Comparison of ENCODE assay signal across 8 mouse cellular contexts in genomic region chr6:83165026-83165606, GRCm38 (mm10). TPM values are rescaled to one million over a fixed set of nuclear protein-coding genes. Genes with fewer than 3 reads are reported as not detected.
DNase-seq lines count a peak whose midpoint lies in the region; ATAC-seq and TF ChIP-seq lines count a peak whose summit lies in the region.

No protein-coding gene starts in this region.

- intact Hi-C loops in left cerebral cortex, postnatal 10 days (cut with DNase I) = no loop called here

- H3K36me3 ChIP-seq in heart, embryonic 12.5 days = no peaks in the 10 kb centered on the region
- H3K36me3 ChIP-seq in G1E (replicated peaks) = peaks cover 23% of the 10 kb centered on the region
- H3K36me3 ChIP-seq in macrophage (ENCODE audit: inconsistent target) = no peaks in the 10 kb centered on the region

- no peaks in the 10 kb centered on the region for H3K9me3 ChIP-seq in heart, embryonic 12.5 days (replicated peaks)
- H3K9me3 ChIP-seq in G1E (replicated peaks) = no peaks in the 10 kb centered on the region

- H3K4me3 ChIP-seq in heart, embryonic 12.5 days = peak overlapping the region; percentile 80
- peak overlapping the region; percentile 87 for H3K4me3 ChIP-seq in G1E (ENCODE audit: low read depth, low read length)
- H3K4me3 ChIP-seq in macrophage (ENCODE audit: inconsistent target) = peak overlapping the region; percentile 43

- peak; percentile 33; the same call in 1 of the 2 replicates for ATAC-seq in heart, embryonic 12.5 days (ENCODE audit: insufficient number of reproducible peaks, low FRiP score)
- no peak for ATAC-seq in G1E (ENCODE audit: extremely low read depth, insufficient number of reproducible peaks, low FRiP score, poor library complexity, severe bottlenecking)
- peak; percentile 36; the same call in 1 of the 2 replicates for ATAC-seq in granulocyte monocyte progenitor cell, adult 5-6 weeks (replicated peaks; ENCODE audit: poor library complexity, severe bottlenecking)

- 8% methylated on average over 6 of the region's 6 CpGs for WGBS in heart, embryonic 12.5 days
- 6% methylated on average over 6 of the region's 6 CpGs for WGBS in macrophage (ENCODE audit: missing documents)

- H3K27me3 ChIP-seq in heart, embryonic 12.5 days (replicated peaks) = peaks cover 26% of the 10 kb centered on the region
- peaks cover 22% of the 10 kb centered on the region for H3K27me3 ChIP-seq in G1E (ENCODE audit: insufficient read depth, low read length)

- H3K27ac ChIP-seq in heart, embryonic 12.5 days (ENCODE audit: poor library complexity, severe bottlenecking) = peak overlapping the region; percentile 75; the same call in 1 of the 2 replicates
- H3K27ac ChIP-seq in macrophage = peak overlapping the region; percentile 89

- TF ChIP-seq CTCF in G1E (IDR thresholded peaks at IDR 0.05; ENCODE audit: low read depth, low read length) = no peak

- peak overlapping the region; percentile 90 for H3K4me2 ChIP-seq in heart, embryonic 12.5 days

- peak overlapping the region; percentile 90 for H3K9ac ChIP-seq in heart, embryonic 12.5 days

- peaks cover 42% of the 10 kb centered on the region for H3K79me2 ChIP-seq in macrophage (ENCODE audit: inconsistent target)

- DNase-seq in heart, adult 9 months (ENCODE audit: low spot score in 2 of 2) = no peak
- no peak for DNase-seq in G1E (ENCODE audit: low spot score)
- no peak for DNase-seq in urinary bladder, adult 2 months (ENCODE audit: low spot score)
- no peak for DNase-seq in adipocyte (ENCODE audit: low spot score)
- no peak for DNase-seq in left cerebral cortex, postnatal 10 days (ENCODE audit: extremely low spot score in 1 of 2, low spot score in 2 of 2)

- peaks cover 36% of the 10 kb centered on the region for H3K4me1 ChIP-seq in heart, embryonic 12.5 days (replicated peaks)
- H3K4me1 ChIP-seq in G1E (ENCODE audit: insufficient read depth, low read depth, low read length) = peaks cover 51% of the 10 kb centered on the region

RNA-seq across cellular contexts. Expression of gene Dctn1, which starts 0.6 kb away (rescaled TPM):
- polyA plus RNA-seq in heart, embryonic 12.5 days (2016; fragmentation: Nextera tagmentation; extraction: Ambion mirVana) = 86.9 and 89.0 TPM in 2 replicates
- total RNA-seq in G1E (2014; fragmentation: Nextera tagmentation) = 83.0 and 86.3 TPM in 2 replicates
- 31.0 and 51.6 TPM in 2 replicates for total RNA-seq in G1E (2017)
- polyA plus RNA-seq in G1E (2012) = 243 and 444 TPM in 2 replicates
- total RNA-seq in granulocyte monocyte progenitor cell, adult 5-6 weeks (2014; fragmentation: Nextera tagmentation) = 27.3 and 71.9 TPM in 2 replicates
- 69.4 and 69.5 TPM in 2 replicates for total RNA-seq in granulocyte monocyte progenitor cell, adult 5-6 weeks (2017)
- 100 to 1,000 TPM in 21 of 26 experiments, 10 to 100 TPM in 5; 38.9 to 279 (median 182) TPM for total RNA-seq in macrophage (2018; cell fraction: chromatin; rRNA removed)
- 10 to 100 TPM; 45.0 to 86.2 (median 63.7) TPM for total RNA-seq in macrophage (2018; cell fraction: cytosol; rRNA removed)
- total RNA-seq in macrophage (2018; cell fraction: nucleus; rRNA removed) = 100 to 1,000 TPM in 11 of 26 experiments, 10 to 100 TPM in 15; 54.9 to 140 (median 98.2) TPM
- polyA plus RNA-seq in macrophage (2018) = 61.5 to 68.3 TPM (median 66.2 TPM) in 3 replicates
- polyA plus RNA-seq in urinary bladder, adult 2 months (2012; rRNA removed) = 97.9 and 119 TPM in 2 replicates
- 100 to 1,000 TPM; 351 to 353 TPM for total RNA-seq in left cerebral cortex, postnatal 10 days (2021)

RNA-seq across cellular contexts. Expression of gene 1700003E16Rik, which starts 8.9 kb away (rescaled TPM):
- polyA plus RNA-seq in heart, embryonic 12.5 days (2016; fragmentation: Nextera tagmentation; extraction: Ambion mirVana) = 0.17 and 0.39 TPM in 2 replicates
- total RNA-seq in G1E (2014; fragmentation: Nextera tagmentation) = not detected in 2 replicates
- 0.12 and 0.16 TPM in 2 replicates for total RNA-seq in G1E (2017)
- polyA plus RNA-seq in G1E (2012) = not detected in 2 replicates
- 0.51 TPM in 1 of 2 replicates, not detected in the other for total RNA-seq in granulocyte monocyte progenitor cell, adult 5-6 weeks (2014; fragmentation: Nextera tagmentation)
- not detected in 2 replicates for total RNA-seq in granulocyte monocyte progenitor cell, adult 5-6 weeks (2017)
- not detected for total RNA-seq in macrophage (2018; cell fraction: chromatin; rRNA removed)
- total RNA-seq in macrophage (2018; cell fraction: cytosol; rRNA removed) = under 1 TPM in 21 of 26 experiments, not detected in 5; 0.04 to 0.33 (median 0.11) TPM
- total RNA-seq in macrophage (2018; cell fraction: nucleus; rRNA removed) = not detected
- 0.19 TPM in 1 of 3 replicates, not detected in the others for polyA plus RNA-seq in macrophage (2018)
- polyA plus RNA-seq in urinary bladder, adult 2 months (2012; rRNA removed) = 1.2 and 1.5 TPM in 2 replicates
- total RNA-seq in left cerebral cortex, postnatal 10 days (2021) = 10 to 100 TPM; 28.5 to 29.0 TPM

RNA-seq across cellular contexts. Expression of gene Wdr54, which starts 8.9 kb away (rescaled TPM):
- 4.2 and 6.8 TPM in 2 replicates for polyA plus RNA-seq in heart, embryonic 12.5 days (2016; fragmentation: Nextera tagmentation; extraction: Ambion mirVana)
- not detected in 2 replicates for total RNA-seq in G1E (2014; fragmentation: Nextera tagmentation)
- total RNA-seq in G1E (2017) = 0.27 TPM in 1 of 2 replicates, not detected in the other
- polyA plus RNA-seq in G1E (2012) = not detected in 2 replicates
- not detected in 2 replicates for total RNA-seq in granulocyte monocyte progenitor cell, adult 5-6 weeks (2014; fragmentation: Nextera tagmentation)
- total RNA-seq in granulocyte monocyte progenitor cell, adult 5-6 weeks (2017) = 0.04 TPM in 1 of 2 replicates, not detected in the other
- 1 to 10 TPM in 6 of 26 experiments, under 1 TPM in 9, not detected in 11; 0.29 to 1.8 (median 0.92) TPM for total RNA-seq in macrophage (2018; cell fraction: chromatin; rRNA removed)
- total RNA-seq in macrophage (2018; cell fraction: cytosol; rRNA removed) = under 1 TPM; 0.10 to 0.65 (median 0.34) TPM
- total RNA-seq in macrophage (2018; cell fraction: nucleus; rRNA removed) = 1 to 10 TPM in 4 of 26 experiments, under 1 TPM in 9, not detected in 13; 0.28 to 1.6 (median 0.63) TPM
- polyA plus RNA-seq in macrophage (2018) = 0.30 to 1.1 TPM (median 0.42 TPM) in 3 replicates
- 4.9 and 5.6 TPM in 2 replicates for polyA plus RNA-seq in urinary bladder, adult 2 months (2012; rRNA removed)
- 10 to 100 TPM; 28.0 to 29.4 TPM for total RNA-seq in left cerebral cortex, postnatal 10 days (2021)

RNA-seq across cellular contexts. Expression of gene Rtkn, which starts 29.9 kb away (rescaled TPM):
- 20.3 and 22.0 TPM in 2 replicates for polyA plus RNA-seq in heart, embryonic 12.5 days (2016; fragmentation: Nextera tagmentation; extraction: Ambion mirVana)
- 6.8 and 7.6 TPM in 2 replicates for total RNA-seq in G1E (2014; fragmentation: Nextera tagmentation)
- total RNA-seq in G1E (2017) = 4.0 and 4.9 TPM in 2 replicates
- polyA plus RNA-seq in G1E (2012) = 34.2 and 48.4 TPM in 2 replicates
- 5.1 and 8.7 TPM in 2 replicates for total RNA-seq in granulocyte monocyte progenitor cell, adult 5-6 weeks (2014; fragmentation: Nextera tagmentation)
- 2.1 and 5.0 TPM in 2 replicates for total RNA-seq in granulocyte monocyte progenitor cell, adult 5-6 weeks (2017)
- total RNA-seq in macrophage (2018; cell fraction: chromatin; rRNA removed) = 1 to 10 TPM in 21 of 26 experiments, under 1 TPM in 4, not detected in 1; 0.54 to 8.6 (median 2.0) TPM
- 1 to 10 TPM in 18 of 26 experiments, under 1 TPM in 8; 0.56 to 1.8 (median 1.1) TPM for total RNA-seq in macrophage (2018; cell fraction: cytosol; rRNA removed)
- total RNA-seq in macrophage (2018; cell fraction: nucleus; rRNA removed) = 1 to 10 TPM in 16 of 26 experiments, under 1 TPM in 9, not detected in 1; 0.43 to 4.0 (median 1.2) TPM
- polyA plus RNA-seq in macrophage (2018) = 1.3 to 2.1 TPM (median 1.4 TPM) in 3 replicates
- polyA plus RNA-seq in urinary bladder, adult 2 months (2012; rRNA removed) = 20.7 and 22.1 TPM in 2 replicates
- total RNA-seq in left cerebral cortex, postnatal 10 days (2021) = 10 to 100 TPM; 30.3 to 34.4 TPM

RNA-seq across cellular contexts. Expression of gene Ino80b, which starts 39.9 kb away (rescaled TPM):
- 11.1 and 12.1 TPM in 2 replicates for polyA plus RNA-seq in heart, embryonic 12.5 days (2016; fragmentation: Nextera tagmentation; extraction: Ambion mirVana)
- total RNA-seq in G1E (2014; fragmentation: Nextera tagmentation) (19.7 and 20.5 TPM in 2 replicates), G1E (2017) (21.1 and 27.1 TPM in 2 replicates)
- polyA plus RNA-seq in G1E (2012) (121 and 171 TPM in 2 replicates), macrophage (2018) (16.6 to 24.5 TPM (median 22.9 TPM) in 3 replicates)
- 17.2 and 22.8 TPM in 2 replicates for total RNA-seq in granulocyte monocyte progenitor cell, adult 5-6 weeks (2014; fragmentation: Nextera tagmentation)
- total RNA-seq in granulocyte monocyte progenitor cell, adult 5-6 weeks (2017) = 32.9 and 47.6 TPM in 2 replicates
- 10 to 100 TPM in 12 of 26 experiments, 1 to 10 TPM in 14; 1.8 to 27.1 (median 8.7) TPM for total RNA-seq in macrophage (2018; cell fraction: chromatin; rRNA removed)
- 10 to 100 TPM; 13.0 to 31.0 (median 21.7) TPM for total RNA-seq in macrophage (2018; cell fraction: cytosol; rRNA removed)
- total RNA-seq in macrophage (2018; cell fraction: nucleus; rRNA removed) = 10 to 100 TPM in 9 of 26 experiments, 1 to 10 TPM in 17; 3.9 to 20.8 (median 8.2) TPM
- polyA plus RNA-seq in urinary bladder, adult 2 months (2012; rRNA removed) = 25.2 and 25.5 TPM in 2 replicates
- 10 to 100 TPM; 19.9 to 23.2 TPM for total RNA-seq in left cerebral cortex, postnatal 10 days (2021)
